ENCODE assay signal across 8 mouse cellular contexts in the genomic region with DNA sequence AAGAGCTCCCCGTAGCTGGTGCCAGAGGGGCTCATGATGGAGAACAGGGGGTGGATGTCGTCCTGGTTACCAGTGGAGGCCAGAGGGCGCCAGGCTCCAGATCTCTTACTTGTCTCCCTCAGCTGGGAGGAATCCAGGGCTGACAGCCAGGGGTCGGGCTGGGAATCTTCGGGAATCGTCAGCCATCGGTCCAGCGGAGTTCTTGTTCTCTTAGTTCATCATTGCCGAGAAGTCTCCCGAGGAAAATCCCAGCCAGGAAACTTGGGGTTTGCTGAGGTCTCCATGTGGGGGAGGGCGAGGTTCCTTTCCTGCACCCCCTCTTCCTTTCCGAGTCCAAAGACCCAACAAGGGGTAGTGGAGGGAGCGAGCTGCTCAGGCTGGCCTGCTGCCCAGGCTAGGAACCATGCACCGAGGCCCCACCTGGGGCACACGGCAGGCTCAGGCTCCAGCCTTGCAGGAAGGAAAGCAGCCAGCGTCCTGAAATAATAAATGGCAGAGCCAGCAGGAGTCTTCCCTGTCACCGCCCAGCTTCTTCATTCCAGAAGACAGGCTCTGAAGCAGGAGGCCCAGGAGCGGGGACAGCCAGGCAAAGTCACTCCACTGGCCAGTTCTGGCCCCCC. TPM values are rescaled to one million over a fixed set of nuclear protein-coding genes. Genes with fewer than 3 reads are reported as not detected.
A peak's percentile ranks its signal among the peaks of the same experiment; 100 is the strongest.
DNase-seq lines count a peak whose midpoint lies in the region; ATAC-seq and TF ChIP-seq lines count a peak whose summit lies in the region.
"Had no signal": no experiment of that assay in that cellular context is flagged by ENCODE, and none has a peak within 500 bp of the region (broad histone marks: within the 10 kb centered on the region; RNA-seq: fewer than 3 reads in every experiment).

No protein-coding gene starts in this region.

- H3K9me3 ChIP-seq in intestine, embryonic 15.5 days: no peaks in the 10 kb centered on the region
- H3K9me3 ChIP-seq in lung, postnatal 0 days (ENCODE audit: low read length): no peaks in the 10 kb centered on the region

- H3K4me1 ChIP-seq in intestine, embryonic 15.5 days (replicated peaks): peaks cover 37% of the 10 kb centered on the region
- H3K4me1 ChIP-seq in lung, postnatal 0 days (ENCODE audit: insufficient read depth, low read depth, low read length): peaks cover 11% of the 10 kb centered on the region

- no peak overlapping the region; the same call in 1 of the 2 replicates for H3K4me3 ChIP-seq in intestine, embryonic 15.5 days (replicated peaks)
- H3K4me3 ChIP-seq in lung, postnatal 0 days (ENCODE audit: low read depth, low read length): no peak overlapping the region

- H3K4me2 ChIP-seq in intestine, embryonic 15.5 days (replicated peaks): peak overlapping the region; percentile 48
- H3K4me2 ChIP-seq in lung, postnatal 0 days (replicated peaks; ENCODE audit: low read depth, low read length): peak overlapping the region; percentile 32; the same call in 1 of the 2 replicates

- TF ChIP-seq CTCF in lung, postnatal 0 days (IDR thresholded peaks at IDR 0.05): peak; percentile 55

- H3K36me3 ChIP-seq in intestine, embryonic 15.5 days: no peaks in the 10 kb centered on the region
- no peaks in the 10 kb centered on the region for H3K36me3 ChIP-seq in lung, postnatal 0 days (ENCODE audit: insufficient read depth, low read length)

- no peaks in the 10 kb centered on the region for H3K27me3 ChIP-seq in intestine, embryonic 15.5 days (replicated peaks)
- H3K27me3 ChIP-seq in lung, postnatal 0 days (replicated peaks; ENCODE audit: insufficient read depth, low read length): no peaks in the 10 kb centered on the region

- peak overlapping the region; percentile 67 for H3K27ac ChIP-seq in intestine, embryonic 15.5 days
- H3K27ac ChIP-seq in lung, postnatal 0 days (ENCODE audit: low read length): peak overlapping the region; percentile 38; the same call in 1 of the 2 replicates
- H3K27ac ChIP-seq: macrophage had no signal

- H3K9ac ChIP-seq in intestine, embryonic 15.5 days: peak overlapping the region; percentile 29; the same call in 1 of the 2 replicates
- no peak overlapping the region for H3K9ac ChIP-seq in lung, postnatal 0 days (replicated peaks; ENCODE audit: low read depth)

- no peak for TF ChIP-seq EP300 in lung, postnatal 0 days (IDR thresholded peaks at IDR 0.05)

- peak; percentile 67 for ATAC-seq in intestine, embryonic 15.5 days
- peak; percentile 34 for ATAC-seq in lung, postnatal 0 days

- peak; percentile 80 for DNase-seq in NIH3T3 (ENCODE audit: low read depth)
- peak; percentile 60 to 74 for DNase-seq in cerebellum, postnatal 14 days
- DNase-seq in gastrocnemius, postnatal 4 days (ENCODE audit: low spot score in 2 of 2): peak; percentile 86 to 94
- DNase-seq in lung, postnatal 0 days (ENCODE audit: low spot score): peak; percentile 61
- DNase-seq in skeletal muscle tissue, adult 2 months (ENCODE audit: low read depth, low spot score): peak; percentile 89
- no peak for DNase-seq in thymus, postnatal 4 days

- WGBS in intestine, embryonic 15.5 days: 16% methylated on average over 18 of the region's 18 CpGs
- 10% methylated on average over 18 of the region's 18 CpGs for WGBS in lung, postnatal 0 days

RNA-seq across cellular contexts. Expression of gene Asap3, which starts 12.5 kb away (rescaled TPM):
- total RNA-seq in gastrocnemius, postnatal 4 days (2021): 10 to 100 TPM; 12.2 to 13.4 TPM
- polyA plus RNA-seq in intestine, embryonic 15.5 days (2015; fragmentation: Nextera tagmentation; extraction: Ambion mirVana): 4.6 and 5.4 TPM in 2 replicates
- 5.4 and 5.5 TPM in 2 replicates for polyA plus RNA-seq in lung, postnatal 0 days (2015; fragmentation: Nextera tagmentation; extraction: Ambion mirVana)

RNA-seq across cellular contexts. Expression of gene Tcea3, which starts 28.8 kb away (rescaled TPM):
- total RNA-seq in gastrocnemius, postnatal 4 days (2021): 100 to 1,000 TPM; 149 to 154 TPM
- polyA plus RNA-seq in intestine, embryonic 15.5 days (2015; fragmentation: Nextera tagmentation; extraction: Ambion mirVana): 18.3 and 19.0 TPM in 2 replicates
- polyA plus RNA-seq in lung, postnatal 0 days (2015; fragmentation: Nextera tagmentation; extraction: Ambion mirVana): 26.8 and 29.1 TPM in 2 replicates
- polyA plus RNA-seq: macrophage had no signal

RNA-seq across cellular contexts. Expression of gene E2f2, which starts 46.5 kb away (rescaled TPM):
- total RNA-seq in gastrocnemius, postnatal 4 days (2021): 10 to 100 TPM; 18.4 to 19.4 TPM
- polyA plus RNA-seq in intestine, embryonic 15.5 days (2015; fragmentation: Nextera tagmentation; extraction: Ambion mirVana): 8.1 and 9.8 TPM in 2 replicates
- 17.8 and 19.1 TPM in 2 replicates for polyA plus RNA-seq in lung, postnatal 0 days (2015; fragmentation: Nextera tagmentation; extraction: Ambion mirVana)
